ENCODE assay signal across 14 mouse cellular contexts in genomic region chr9:104360389-104360788, GRCm38 (mm10). TPM values are rescaled to one million over a fixed set of nuclear protein-coding genes. Genes with fewer than 3 reads are reported as not detected.
"Had no signal": no experiment of that assay in that cellular context is flagged by ENCODE, and none has a peak within 500 bp of the region (broad histone marks: within the 10 kb centered on the region; RNA-seq: fewer than 3 reads in every experiment).

No protein-coding gene starts in this region.

- H3K9ac ChIP-seq: intestine, embryonic 15.5 days; limb, embryonic 12.5 days; liver, embryonic 15.5 days; neural tube, embryonic 12.5 days had no signal

- H3K9me3 ChIP-seq: intestine, embryonic 15.5 days; liver, embryonic 15.5 days had no signal

- H3K27ac ChIP-seq: intestine, embryonic 15.5 days; layer of hippocampus, adult 2 months; limb, embryonic 12.5 days; liver, embryonic 15.5 days; midbrain, embryonic 10.5 days; neural tube, embryonic 12.5 days had no signal

- ATAC-seq: lung, postnatal 0 days had no signal

- H3K36me3 ChIP-seq: intestine, embryonic 15.5 days; limb, embryonic 12.5 days; liver, embryonic 15.5 days; midbrain, embryonic 10.5 days; neural tube, embryonic 12.5 days had no signal

- H3K4me1 ChIP-seq: intestine, embryonic 15.5 days; limb, embryonic 12.5 days; liver, embryonic 15.5 days; neural tube, embryonic 12.5 days had no signal

- H3K27me3 ChIP-seq: intestine, embryonic 15.5 days; limb, embryonic 12.5 days; liver, embryonic 15.5 days; neural tube, embryonic 12.5 days had no signal

- DNase-seq: liver; lung, adult 2 months; lung, postnatal 36 days; midbrain, embryonic 14.5 days; spleen, adult 18-20 months; thymus, adult 18-20 months; thymus, postnatal 14 days had no signal

- H3K4me3 ChIP-seq: intestine, embryonic 15.5 days; layer of hippocampus, adult 2 months; limb, embryonic 12.5 days; liver, embryonic 15.5 days; midbrain, embryonic 10.5 days; neural tube, embryonic 12.5 days had no signal

- H3K4me2 ChIP-seq: intestine, embryonic 15.5 days; limb, embryonic 12.5 days; liver, embryonic 15.5 days; neural tube, embryonic 12.5 days had no signal

RNA-seq across cellular contexts. Expression of gene Acpp, which starts 22.8 kb away (rescaled TPM):
- polyA plus RNA-seq: neural tube, embryonic 12.5 days had no signal
